Mouse (Mus musculus) neural tube, embryonic 14.5 days (tissue): ENCODE results near the gene Zbtb1. TPM values are rescaled to one million over a fixed set of nuclear protein-coding genes. Genes with fewer than 3 reads are reported as not detected.
A peak's percentile ranks its signal among the peaks of the same experiment; 100 is the strongest.

Experiments
- ATAC-seq: fragments of 200-750 bp; cut with Nextera tagmentation; 2 replicates; pipeline ENCODE4 v1.8.0; 2017; ENCODE audit warnings: low read depth, mild to moderate bottlenecking, moderate TSS enrichment, moderate library complexity
- H3K27ac ChIP-seq: fragments of 300-500 bp; sonication (generic); 2 replicates; pipeline ENCODE4 v1.5.1; 2014; ENCODE audit warnings: low read depth, mild to moderate bottlenecking, control low read depth, low read length, moderate library complexity, mixed read lengths
- H3K27me3 ChIP-seq: fragments of 300-500 bp; sonication (generic); 2 replicates; pipeline ENCODE4 v1.6.1; 2014; ENCODE audit warnings: low read length; ENCODE audit not compliant: control insufficient read depth, insufficient read depth
- H3K36me3 ChIP-seq: fragments of 300-500 bp; sonication (generic); 2 replicates; pipeline ENCODE4 v1.6.1; 2014; ENCODE audit warnings: low read length, mixed read lengths; ENCODE audit not compliant: control insufficient read depth, insufficient read depth
- H3K4me1 ChIP-seq: fragments of 300-500 bp; sonication (generic); 2 replicates; pipeline ENCODE4 v1.6.1; 2014; ENCODE audit warnings: low read length; ENCODE audit not compliant: control insufficient read depth, insufficient read depth
- H3K4me2 ChIP-seq: fragments of 300-500 bp; sonication (generic); 2 replicates; pipeline ENCODE4 v1.6.1; 2014; ENCODE audit warnings: mild to moderate bottlenecking, low read depth, low read length, control low read depth
- H3K4me3 ChIP-seq: fragments of 300-500 bp; sonication (generic); 2 replicates; pipeline ENCODE4 v1.5.1; 2014; ENCODE audit warnings: low read depth, low read length, control low read depth, mixed read lengths
- H3K9ac ChIP-seq: fragments of 300-500 bp; sonication (generic); replicated peaks from 2 replicates; pipeline ENCODE4 v1.6.1; 2014; ENCODE audit warnings: low read depth, mild to moderate bottlenecking, control low read depth, low read length, mixed read lengths
- H3K9me3 ChIP-seq: fragments of 300-500 bp; sonication (generic); 2 replicates; pipeline ENCODE4 v1.6.1; 2016; ENCODE audit warnings: low read length; ENCODE audit not compliant: control insufficient read depth
- WGBS: fragments of 180-500 bp; shearing (Covaris S2); extraction: QIAGEN DNeasy Blood & Tissue Kit; methylation state at CpG from one replicate; pipeline ENCODE4 v1.1.7; 2014; 5-methylcytosine and 5-hydroxymethylcytosine counted together
- polyA plus RNA-seq: library from polyadenylated mRNA; unstranded; fragments of >200 nt; fragmentation: Nextera tagmentation; extraction: Ambion mirVana; gene quantifications from 2 replicates; pipeline ENCODE4 v1.2.1, GENCODE M21; 2014

The Zbtb1 gene
- polyA plus RNA-seq, 1 experiment from 2014 or later = 3.5 TPM

DNA sequence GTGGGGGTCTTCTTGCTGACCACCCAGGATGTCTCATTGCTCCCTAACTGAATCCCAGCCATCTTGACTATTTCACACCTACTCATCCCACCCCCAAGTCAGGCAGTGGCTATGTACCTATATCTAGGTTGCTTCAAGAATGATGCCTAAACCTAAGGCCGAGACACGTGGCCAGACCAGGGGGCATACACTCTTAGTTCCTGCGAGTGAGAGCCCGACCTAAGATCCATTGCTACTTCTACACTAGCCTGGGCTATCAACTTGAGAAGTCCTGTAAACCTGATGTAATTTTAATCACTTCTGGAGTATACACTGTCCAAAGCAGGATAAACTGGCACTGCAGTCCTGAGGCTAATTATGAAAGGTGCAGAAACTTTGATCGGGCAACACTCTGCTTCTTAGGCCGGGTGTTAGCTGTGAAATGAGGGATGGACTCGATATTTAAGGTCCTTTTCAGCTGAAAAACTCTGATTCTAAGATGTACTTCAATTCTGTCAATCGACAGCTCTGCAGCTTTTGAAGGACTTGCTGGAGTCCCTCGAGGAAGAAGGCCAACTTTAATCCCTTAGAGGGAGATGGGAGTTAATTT is 1.8 kb upstream of the Zbtb1 start:
- Histone ChIP-seq H3K9me3 (no peaks in the 10 kb centered on the region), H3K4me3 (peak overlapping the region; percentile 90), H3K4me2 (peak overlapping the region; percentile 76), H3K27ac (peak overlapping the region; percentile 98), H3K9ac (peak overlapping the region; percentile 97), H3K36me3 (no peaks in the 10 kb centered on the region), H3K27me3 (no peaks in the 10 kb centered on the region), H3K4me1 (peaks cover 29% of the 10 kb centered on the region)
- no peak for ATAC-seq
- WGBS = 3% methylated on average over 9 of the region's 9 CpGs

DNA sequence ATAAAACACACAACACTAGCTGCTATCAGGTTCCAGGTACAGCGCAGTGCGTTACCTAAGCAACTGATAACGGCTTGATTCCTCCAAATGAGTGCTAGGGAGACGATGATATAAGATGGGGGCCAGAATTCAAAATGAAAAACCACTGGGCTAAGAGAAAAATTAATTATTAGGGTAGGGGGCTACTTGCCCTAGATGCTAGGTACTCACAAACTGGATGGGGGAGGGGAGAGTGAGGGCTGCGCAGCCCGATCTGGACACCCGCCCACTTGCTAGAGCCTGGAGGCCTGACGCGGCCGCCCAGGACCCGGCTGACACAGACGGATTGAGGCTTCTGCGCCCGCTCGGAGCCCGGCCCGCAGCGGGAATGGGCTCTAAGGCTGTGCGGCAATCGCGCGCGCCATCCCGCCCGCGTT is 1.3 kb upstream of the Zbtb1 start:
- under 1% methylated on average over 26 of the region's 26 CpGs for WGBS
- peak overlapping the region; percentile 97 for H3K9ac ChIP-seq
- H3K27me3 ChIP-seq = no peaks in the 10 kb centered on the region
- peak overlapping the region; percentile 90 for H3K4me3 ChIP-seq
- peak overlapping the region; percentile 98 for H3K27ac ChIP-seq
- peak; percentile 48 for ATAC-seq
- H3K9me3 ChIP-seq = no peaks in the 10 kb centered on the region
- peak overlapping the region; percentile 76 for H3K4me2 ChIP-seq
- H3K4me1 ChIP-seq = peaks cover 29% of the 10 kb centered on the region
- no peaks in the 10 kb centered on the region for H3K36me3 ChIP-seq

DNA sequence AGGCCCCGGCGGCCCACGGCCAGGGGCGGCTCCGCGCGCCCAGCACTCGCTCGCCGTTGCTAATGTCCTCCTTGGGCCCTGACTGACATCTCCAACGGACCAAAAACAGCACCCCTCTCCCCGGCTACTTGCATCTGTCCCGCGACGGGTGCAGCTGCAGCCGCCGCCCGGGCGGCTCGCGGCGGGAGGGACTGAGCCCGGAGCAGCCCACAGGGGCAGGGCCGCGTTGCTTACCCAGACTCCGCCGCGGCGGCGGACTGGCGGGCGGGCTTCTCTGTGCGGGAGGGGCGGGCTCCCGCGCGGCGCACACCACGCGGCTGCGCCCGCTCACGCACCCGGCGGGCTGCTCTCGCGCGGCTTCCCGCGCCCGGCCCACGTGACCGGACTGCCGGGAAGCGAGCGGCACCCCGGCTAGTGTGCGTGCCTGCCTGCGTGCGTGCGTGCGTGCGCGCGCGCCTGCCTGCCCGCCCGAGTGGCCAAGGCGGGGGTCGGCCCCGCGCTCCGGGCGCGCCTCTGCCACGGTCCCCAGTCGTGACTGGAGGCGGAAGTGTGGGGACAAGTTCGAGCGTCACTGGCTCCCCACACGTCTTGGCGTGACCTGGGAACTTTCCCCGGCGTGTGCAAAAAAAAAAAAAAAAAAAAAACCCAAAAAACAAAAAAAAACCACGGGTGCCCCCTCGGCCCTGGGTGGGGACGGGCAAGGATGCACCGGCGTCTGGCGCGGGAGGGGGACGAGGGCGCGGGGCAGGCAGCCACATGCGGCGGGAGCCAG is 674 bp upstream of the Zbtb1 start, which contains the start of gene Zbtb25:
TSS of gene Zbtb25 (minus strand) at position 397 of the 772 bp plus-strand sequence.
- peak within 1 kb of the TSS; percentile 90 for H3K4me3 ChIP-seq
- ATAC-seq = peak; percentile 88
- H3K4me1 ChIP-seq = peaks cover 29% of the 10 kb centered on the region
- H3K36me3 ChIP-seq = no peaks in the 10 kb centered on the region
- peak within 1 kb of the TSS; percentile 76 for H3K4me2 ChIP-seq
- H3K9me3 ChIP-seq = no peaks in the 10 kb centered on the region
- H3K27me3 ChIP-seq = no peaks in the 10 kb centered on the region
- 0% methylated on average over 65 of the region's 96 CpGs for WGBS
- H3K9ac ChIP-seq = peak within 1 kb of the TSS; percentile 97
- H3K27ac ChIP-seq = peak within 1 kb of the TSS; percentile 98

DNA sequence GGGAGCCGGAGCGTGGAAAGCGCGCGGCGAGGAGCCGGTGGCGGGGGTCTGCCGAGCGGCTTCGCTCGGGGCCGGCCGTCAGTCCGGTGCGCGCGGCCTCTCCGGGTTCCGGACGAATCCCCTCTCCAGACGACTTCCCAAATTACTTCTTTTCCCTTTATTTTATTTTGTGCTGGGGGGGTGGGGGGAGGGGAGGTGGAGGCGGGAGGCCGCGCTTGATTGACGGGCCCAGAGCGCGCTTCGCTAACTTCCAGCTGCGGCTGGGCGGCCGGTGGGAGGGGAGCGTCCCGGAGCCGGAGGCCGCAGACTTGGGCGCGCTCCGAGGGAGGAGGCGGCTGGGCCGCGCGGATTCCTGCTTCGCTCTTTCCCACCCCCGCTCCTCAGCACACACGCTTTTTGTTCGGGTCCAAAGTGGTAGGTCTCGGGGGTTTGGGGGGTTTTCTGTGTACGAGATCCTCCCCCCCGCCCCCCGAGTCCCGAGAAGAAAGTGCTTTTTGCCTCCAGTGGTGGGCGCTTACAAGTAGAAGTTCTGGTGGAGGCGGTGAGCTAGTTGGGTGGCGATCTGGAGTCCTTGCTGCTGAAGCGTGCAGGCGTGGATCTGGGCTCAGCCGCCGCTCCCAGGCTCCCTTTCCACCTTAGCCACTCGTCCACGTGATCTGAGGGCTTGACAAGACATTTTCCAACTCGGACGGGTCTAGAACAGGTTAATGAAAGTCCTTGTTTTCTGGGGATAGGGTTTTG is 935 bp downstream of the Zbtb1 start:
- peak overlapping the region; percentile 97 for H3K9ac ChIP-seq
- H3K9me3 ChIP-seq = no peaks in the 10 kb centered on the region
- peaks cover 29% of the 10 kb centered on the region for H3K4me1 ChIP-seq
- H3K27ac ChIP-seq = peak overlapping the region; percentile 98
- under 1% methylated on average over 59 of the region's 63 CpGs for WGBS
- peak overlapping the region; percentile 90 for H3K4me3 ChIP-seq
- no peaks in the 10 kb centered on the region for H3K27me3 ChIP-seq
- no peaks in the 10 kb centered on the region for H3K36me3 ChIP-seq
- ATAC-seq = peak; percentile 16; the same call in 1 of the 2 replicates
- H3K4me2 ChIP-seq = peak overlapping the region; percentile 76

DNA sequence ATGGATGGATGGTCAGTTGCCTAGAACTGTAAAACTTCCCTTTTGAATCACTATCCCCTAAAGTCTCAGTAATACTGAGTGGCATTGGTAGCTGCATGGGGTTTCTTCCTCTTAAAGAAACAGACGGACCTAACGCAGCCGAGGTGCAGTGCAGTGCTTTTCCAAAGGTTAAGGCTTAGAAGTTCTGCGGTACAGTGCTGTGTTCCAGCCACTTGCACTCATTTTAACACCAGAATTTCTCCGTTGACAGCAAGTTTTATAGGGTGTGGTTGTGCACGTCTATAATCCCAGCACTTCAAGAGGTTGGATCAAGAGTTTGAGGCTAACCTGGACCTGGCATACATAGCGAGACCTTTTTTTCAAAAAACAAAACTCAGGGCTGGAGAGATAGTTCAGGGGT is 2.0 kb downstream of the Zbtb1 start:
- Histone ChIP-seq H3K4me1 (peaks cover 26% of the 10 kb centered on the region), H3K4me3 (peak overlapping the region; percentile 90)
- WGBS = 42% methylated on average over 7 of the region's 7 CpGs

DNA sequence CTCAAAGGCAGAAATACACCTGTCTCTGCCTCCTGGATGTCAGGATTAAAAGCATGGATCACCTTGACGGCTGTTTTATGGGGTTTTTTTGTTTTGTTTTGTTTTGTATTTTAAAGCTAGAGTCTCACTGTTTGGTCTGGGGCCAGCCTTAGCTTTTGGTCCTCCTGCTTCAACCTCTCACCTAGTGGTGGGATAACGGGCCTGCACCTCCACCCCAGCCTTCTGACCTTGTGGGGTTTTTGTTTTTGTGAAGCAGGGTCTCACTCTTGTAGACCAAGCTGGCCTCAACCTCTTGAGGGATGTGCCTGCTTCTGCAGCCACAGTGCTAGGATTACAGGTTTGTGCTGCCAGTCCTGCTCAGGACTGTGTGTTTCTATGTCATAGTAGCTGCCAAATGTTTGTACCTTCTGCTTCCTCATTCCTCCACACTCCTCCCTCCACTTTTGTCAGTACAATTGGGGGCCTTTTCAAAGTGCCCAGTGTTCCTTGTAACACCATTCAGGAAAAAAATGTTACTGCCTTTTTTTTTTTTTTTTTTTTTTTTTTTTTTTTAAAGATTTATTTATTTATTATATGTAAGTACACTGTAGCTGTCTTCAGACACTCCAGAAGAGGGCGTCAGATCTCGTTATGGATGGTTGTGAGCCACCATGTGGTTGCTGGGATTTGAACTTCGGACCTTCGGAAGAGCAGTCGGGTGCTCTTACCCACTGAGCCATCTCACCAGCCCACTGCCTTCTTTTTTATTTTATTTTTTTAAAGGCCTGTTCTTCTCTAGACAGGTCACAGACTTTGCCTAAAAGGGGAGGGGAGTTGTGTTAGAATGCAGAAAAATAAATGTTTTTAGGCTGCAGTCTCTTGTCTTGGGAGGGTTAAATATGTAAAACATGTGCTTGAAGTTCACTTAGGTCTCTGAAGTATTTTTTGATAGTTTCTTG is 3.1 kb downstream of the Zbtb1 start:
- H3K4me2 ChIP-seq = no peak overlapping the region
- H3K4me1 ChIP-seq = peaks cover 15% of the 10 kb centered on the region
- WGBS = 81% methylated on average over 5 of the region's 7 CpGs
- no peaks in the 10 kb centered on the region for H3K36me3 ChIP-seq
- H3K27ac ChIP-seq = no peak overlapping the region
- H3K9ac ChIP-seq = no peak overlapping the region
- H3K9me3 ChIP-seq = no peaks in the 10 kb centered on the region
- no peak overlapping the region for H3K4me3 ChIP-seq
- H3K27me3 ChIP-seq = no peaks in the 10 kb centered on the region
- ATAC-seq = no peak

More for the DNA sequence above, 2.0 kb downstream of the Zbtb1 start:
- Histone ChIP-seq H3K9ac (no peak overlapping the region), H3K27ac (no peak overlapping the region), H3K4me2 (peak overlapping the region; percentile 76; the same call in 1 of the 2 replicates), H3K9me3 (no peaks in the 10 kb centered on the region), H3K36me3 (no peaks in the 10 kb centered on the region), H3K27me3 (no peaks in the 10 kb centered on the region)
- no peak for ATAC-seq

DNA sequence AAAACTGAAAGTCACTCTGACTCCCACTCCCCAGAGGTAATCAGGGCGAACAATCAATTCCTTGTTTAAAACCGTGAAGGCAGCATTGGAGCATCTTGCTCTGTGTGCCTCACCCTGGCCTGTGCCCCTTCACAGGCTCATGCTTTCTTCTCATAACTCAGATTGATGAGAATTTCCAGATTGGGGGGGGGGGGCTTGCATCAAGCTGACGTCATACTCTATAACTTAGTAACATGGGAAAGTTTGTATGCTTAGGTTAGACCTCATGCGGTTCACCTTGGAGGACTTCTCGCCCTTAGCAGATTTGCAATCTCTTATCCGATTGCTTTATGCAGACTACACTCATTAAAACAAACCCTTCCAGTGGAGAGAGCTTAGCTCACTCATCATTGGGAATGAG is 3.9 kb downstream of the Zbtb1 start:
- H3K27ac ChIP-seq = no peak overlapping the region
- H3K4me1 ChIP-seq = 0 out of 2 replicates have a peak, but pooled peaks cover 10% of the 10 kb centered on the region
- no peak overlapping the region for H3K4me3 ChIP-seq
- no peak overlapping the region for H3K4me2 ChIP-seq
- WGBS = 60% methylated on average over 6 of the region's 6 CpGs
- no peak for ATAC-seq
- no peaks in the 10 kb centered on the region for H3K27me3 ChIP-seq
- H3K9me3 ChIP-seq = no peaks in the 10 kb centered on the region
- no peak overlapping the region for H3K9ac ChIP-seq
- H3K36me3 ChIP-seq = no peaks in the 10 kb centered on the region

DNA sequence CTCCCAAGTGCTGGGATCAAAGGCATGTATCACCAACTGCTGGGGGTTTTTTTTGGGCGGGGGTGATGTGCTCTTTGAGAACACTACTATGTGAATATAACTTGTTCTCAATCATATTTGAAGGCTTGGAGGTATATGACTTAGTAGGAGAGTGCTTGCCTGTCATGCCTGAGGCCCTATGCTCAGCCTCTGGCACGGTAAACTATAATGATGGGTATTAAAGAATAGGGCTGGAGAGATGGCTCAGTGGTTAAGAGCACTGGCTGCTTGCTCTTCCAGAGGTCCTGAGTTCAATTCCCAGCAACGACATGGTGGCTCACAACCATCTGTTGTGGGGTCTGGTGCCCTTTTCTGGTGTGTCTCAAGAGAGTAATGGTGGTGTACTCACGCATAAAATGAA is 4.8 kb downstream of the Zbtb1 start:
- 76% methylated on average over 4 of the region's 4 CpGs for WGBS
- 0 out of 2 replicates have a peak, but pooled peaks cover 10% of the 10 kb centered on the region for H3K4me1 ChIP-seq
- no peak overlapping the region for H3K4me2 ChIP-seq
- H3K27ac ChIP-seq = no peak overlapping the region
- no peak overlapping the region for H3K9ac ChIP-seq
- ATAC-seq = no peak
- H3K9me3 ChIP-seq = no peaks in the 10 kb centered on the region
- no peak overlapping the region for H3K4me3 ChIP-seq
- no peaks in the 10 kb centered on the region for H3K27me3 ChIP-seq
- H3K36me3 ChIP-seq = no peaks in the 10 kb centered on the region
